Mouse (Mus musculus): Measurements from ENCODE around the gene Srbd1. TPM values are rescaled to one million over a fixed set of nuclear protein-coding genes. Genes with fewer than 3 reads are reported as not detected.

The Srbd1 gene
- polyA plus RNA-seq, 1 experiment from 2014 or later: 20.3 TPM

DNA sequence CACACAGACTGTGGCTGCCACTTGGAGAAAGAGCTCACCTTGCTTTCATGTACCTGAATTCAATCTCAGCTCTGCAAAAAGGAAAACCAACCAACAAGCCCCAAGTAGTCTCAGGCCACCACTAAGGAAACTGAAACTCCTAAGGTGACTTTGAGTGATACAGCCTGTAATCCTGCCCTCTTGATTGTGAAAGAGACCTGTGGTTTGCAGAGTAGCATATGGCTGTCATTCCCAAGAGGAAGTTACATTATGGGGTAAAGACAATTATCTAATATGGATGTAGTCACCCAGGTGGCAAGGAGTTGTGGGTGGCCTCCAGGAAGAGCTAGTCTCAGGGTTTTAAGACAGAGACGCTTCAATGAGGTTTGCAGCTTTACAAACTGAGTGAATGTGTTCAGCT is 125.2 kb downstream of the Srbd1 start:
- no peak for ATAC-seq
- ChIA-PET POLR2A (no interaction called here), CTCF (no interaction called here)
- in situ Hi-C loops (cut with MboI; ENCODE audit: low pct_unique_long_range_greater_than_20kb): no loop called here
- TF ChIP-seq CTCF (IDR thresholded peaks at IDR 0.05): no peak
- DNase-seq (ENCODE audit: low read depth, low spot score): no peak
- H3K27me3 ChIP-seq: no peaks in the 10 kb centered on the region

DNA sequence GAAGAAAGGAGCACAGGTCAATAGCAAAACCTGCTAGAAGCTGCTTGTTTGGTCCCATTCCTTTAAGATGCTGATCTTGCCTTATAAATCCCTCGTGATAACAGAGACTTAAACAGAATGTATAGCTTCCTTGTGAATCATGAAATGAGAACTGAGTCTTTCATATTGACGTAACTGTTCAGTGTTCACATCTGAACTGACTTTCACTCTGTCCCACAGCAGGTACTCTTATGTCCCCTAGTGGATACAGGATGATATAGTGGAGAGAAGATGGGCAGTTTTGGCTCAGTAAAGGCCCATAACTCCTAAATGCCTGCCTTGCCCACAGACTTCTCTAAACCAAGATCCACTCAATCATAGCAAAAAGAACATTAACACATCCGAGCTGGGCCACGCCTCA is 130.7 kb downstream of the Srbd1 start:
- peak; percentile 47 for TF ChIP-seq CTCF (IDR thresholded peaks at IDR 0.05)
- in situ Hi-C loops (cut with MboI; ENCODE audit: low pct_unique_long_range_greater_than_20kb): no loop called here
- H3K27me3 ChIP-seq: no peaks in the 10 kb centered on the region
- POLR2A ChIA-PET: no interaction called here
- DNase-seq (ENCODE audit: low read depth, low spot score) (no peak), ATAC-seq (no peak)
- CTCF ChIA-PET: interaction anchor here (0.8 to 1.6 kb wide), 5 partner anchors 12 to 349 kb away, joined by 3 to 4 read pairs (median 3); no protein-coding TSS in a partner anchor

DNA sequence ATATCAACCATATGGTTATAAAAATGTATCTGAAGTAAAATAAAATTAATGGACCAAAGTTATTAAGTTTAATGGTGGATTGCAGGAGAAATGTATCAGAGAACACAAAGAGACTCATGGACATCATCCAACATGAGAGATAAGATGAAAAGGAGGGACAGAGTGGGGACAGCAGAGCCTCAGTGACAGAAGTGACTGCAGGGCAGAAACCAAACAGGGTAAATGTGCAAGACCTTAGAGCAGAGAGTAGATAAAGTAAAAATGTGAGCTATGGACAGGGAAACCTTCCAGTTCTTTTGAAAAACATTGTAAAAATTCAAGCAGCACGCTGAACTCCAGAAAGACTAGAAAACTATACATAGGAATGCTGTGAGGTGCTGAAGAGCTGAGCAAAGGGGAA is 132.4 kb downstream of the Srbd1 start:
- in situ Hi-C loops (cut with MboI; ENCODE audit: low pct_unique_long_range_greater_than_20kb): no loop called here
- POLR2A ChIA-PET: no interaction called here

DNA sequence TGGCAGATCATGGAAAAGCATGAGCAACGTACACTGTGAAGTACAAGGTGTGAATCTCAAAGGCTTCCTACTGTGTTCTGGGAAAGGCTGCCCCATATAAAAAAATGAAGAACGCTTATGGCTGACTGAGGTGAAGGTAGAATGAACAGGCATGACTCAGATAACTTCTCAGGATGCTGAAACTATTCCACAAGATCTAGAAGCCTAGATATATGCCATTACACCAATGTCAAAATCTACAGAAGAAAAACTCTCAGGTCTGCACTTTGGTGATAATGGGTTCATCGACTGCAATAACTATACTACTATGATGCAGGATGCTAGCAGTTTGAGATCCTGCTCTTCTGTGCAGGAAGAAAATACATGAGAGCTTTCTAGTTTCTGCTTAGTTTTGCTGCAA is 133.1 kb downstream of the Srbd1 start:
- ChIA-PET CTCF (no interaction called here), POLR2A (no interaction called here)
- no peak for DNase-seq (ENCODE audit: low read depth, low spot score)
- no peak for ATAC-seq
- H3K27me3 ChIP-seq: no peaks in the 10 kb centered on the region
- in situ Hi-C loops (cut with MboI; ENCODE audit: low pct_unique_long_range_greater_than_20kb): no loop called here
- TF ChIP-seq CTCF (IDR thresholded peaks at IDR 0.05): no peak

More for the DNA sequence above, 132.4 kb downstream of the Srbd1 start:
- no peaks in the 10 kb centered on the region for H3K27me3 ChIP-seq
- CTCF ChIA-PET: no interaction called here
- DNase-seq (ENCODE audit: low read depth, low spot score) (no peak), ATAC-seq (no peak)
- no peak for TF ChIP-seq CTCF (IDR thresholded peaks at IDR 0.05)

DNA sequence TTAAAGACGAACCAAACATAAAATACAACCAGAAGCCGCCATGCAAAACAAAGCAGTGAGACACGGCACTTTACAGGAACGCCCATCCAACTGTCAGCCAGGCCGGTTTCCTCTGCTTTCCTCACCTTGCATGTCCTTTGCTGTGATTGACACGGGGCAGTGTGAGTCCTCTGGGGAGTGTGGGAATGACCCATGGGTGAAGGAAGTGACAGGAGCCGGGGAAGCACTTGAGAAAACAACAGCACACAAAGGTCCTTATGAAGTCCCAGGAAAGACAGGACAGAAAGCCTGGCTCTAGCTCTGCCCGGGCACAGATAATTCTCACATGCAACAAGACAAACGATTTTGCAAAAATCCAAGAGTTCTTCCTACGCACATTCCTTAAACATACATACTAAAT is 136.6 kb downstream of the Srbd1 start:
- in situ Hi-C loops (cut with MboI; ENCODE audit: low pct_unique_long_range_greater_than_20kb): no loop called here

DNA sequence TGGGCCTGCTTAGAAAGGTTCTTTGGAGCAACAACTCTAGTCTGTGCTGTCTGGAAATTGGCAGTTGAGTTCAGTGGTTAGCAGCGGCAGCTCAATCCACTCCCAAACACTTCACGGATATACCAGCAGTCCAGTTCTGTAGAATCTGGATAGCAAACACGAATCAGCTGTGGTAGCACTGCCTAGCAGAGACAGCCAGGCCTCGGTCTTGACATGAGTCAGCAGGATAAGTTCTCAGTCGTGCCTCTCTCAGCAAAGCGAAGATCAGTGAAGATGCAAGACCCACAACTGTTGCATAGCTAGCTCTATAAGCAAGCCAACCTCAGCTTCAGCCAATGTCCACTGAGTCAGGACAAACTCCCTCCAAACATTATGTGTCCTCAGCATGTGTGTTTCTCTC is 142.9 kb downstream of the Srbd1 start:
- in situ Hi-C loops (cut with MboI; ENCODE audit: low pct_unique_long_range_greater_than_20kb): no loop called here
- DNase-seq (ENCODE audit: low read depth, low spot score) (no peak), ATAC-seq (no peak)
- TF ChIP-seq CTCF (IDR thresholded peaks at IDR 0.05): no peak
- no peaks in the 10 kb centered on the region for H3K27me3 ChIP-seq
- ChIA-PET POLR2A (interaction anchor here (0.6 kb wide), 1 partner anchor 69 kb away, joined by 4 read pairs; no protein-coding TSS in a partner anchor), CTCF (interaction anchor here (0.7 to 1.0 kb wide), 3 partner anchors 12 to 16 kb away, joined by 3 read pairs; no protein-coding TSS in a partner anchor)

More for the DNA sequence above, 136.6 kb downstream of the Srbd1 start:
- no peaks in the 10 kb centered on the region for H3K27me3 ChIP-seq
- POLR2A ChIA-PET: no interaction called here
- ATAC-seq (no peak), DNase-seq (ENCODE audit: low read depth, low spot score) (no peak)
- CTCF ChIA-PET: interaction anchor here (1.2 kb wide), 1 partner anchor 13 kb away, joined by 3 read pairs; no protein-coding TSS in a partner anchor
- TF ChIP-seq CTCF (IDR thresholded peaks at IDR 0.05): no peak

DNA sequence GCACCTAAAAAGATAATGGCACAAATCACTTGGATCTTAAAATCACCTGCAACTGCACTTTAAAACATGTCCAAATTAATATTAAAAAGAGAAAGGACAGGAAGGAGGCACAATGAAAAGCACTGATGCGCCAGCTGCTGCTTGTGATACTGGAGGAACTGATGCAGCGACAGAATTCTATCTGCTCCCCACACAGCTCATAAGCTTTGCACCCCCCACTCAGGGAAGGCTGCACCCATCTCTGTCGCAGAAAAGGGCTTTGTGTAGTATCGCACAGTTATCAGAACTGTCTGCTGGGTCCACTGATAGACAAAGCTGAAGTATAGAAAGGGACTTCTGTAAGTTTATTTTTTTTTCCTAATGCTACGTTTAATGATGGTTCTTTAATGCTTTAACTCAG is 143.3 kb downstream of the Srbd1 start:
- POLR2A ChIA-PET: interaction anchor here (0.6 kb wide), 1 partner anchor 70 kb away, joined by 4 read pairs; no protein-coding TSS in a partner anchor
- no peak for TF ChIP-seq CTCF (IDR thresholded peaks at IDR 0.05)
- DNase-seq (ENCODE audit: low read depth, low spot score) (no peak), ATAC-seq (no peak)
- H3K27me3 ChIP-seq: no peaks in the 10 kb centered on the region
- CTCF ChIA-PET: interaction anchor here (0.9 to 1.0 kb wide), 2 partner anchors 12 to 16 kb away, joined by 3 read pairs; no protein-coding TSS in a partner anchor
- in situ Hi-C loops (cut with MboI; ENCODE audit: low pct_unique_long_range_greater_than_20kb): no loop called here

DNA sequence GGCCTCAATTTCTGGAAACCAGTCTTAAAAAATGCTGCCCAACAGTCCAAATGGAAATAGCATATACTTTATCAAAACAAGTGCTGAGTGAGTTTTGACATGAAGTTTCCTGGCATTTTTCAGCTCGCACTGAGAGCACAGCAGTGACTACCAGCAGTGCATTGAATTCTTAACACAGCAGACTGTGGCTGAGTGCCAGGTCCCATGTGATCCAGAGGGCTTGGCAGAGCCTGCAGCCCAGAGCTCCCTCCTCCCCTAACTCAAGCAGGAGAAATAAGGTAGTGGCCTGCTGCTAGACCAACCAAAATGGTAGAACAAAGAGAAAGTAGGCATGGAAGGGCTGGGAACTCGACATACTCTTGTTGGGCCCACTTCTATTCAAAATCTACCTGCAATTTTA is 149.2 kb downstream of the Srbd1 start:
- ATAC-seq (peak; percentile 47), DNase-seq (ENCODE audit: low read depth, low spot score) (no peak)
- no peaks in the 10 kb centered on the region for H3K27me3 ChIP-seq
- ChIA-PET CTCF (interaction anchor here (1.1 to 1.2 kb wide), 2 partner anchors 10 to 13 kb away, joined by 3 to 5 read pairs; no protein-coding TSS in a partner anchor), POLR2A (no interaction called here)
- TF ChIP-seq CTCF (IDR thresholded peaks at IDR 0.05): no peak
- in situ Hi-C loops (cut with MboI; ENCODE audit: low pct_unique_long_range_greater_than_20kb): no loop called here

DNA sequence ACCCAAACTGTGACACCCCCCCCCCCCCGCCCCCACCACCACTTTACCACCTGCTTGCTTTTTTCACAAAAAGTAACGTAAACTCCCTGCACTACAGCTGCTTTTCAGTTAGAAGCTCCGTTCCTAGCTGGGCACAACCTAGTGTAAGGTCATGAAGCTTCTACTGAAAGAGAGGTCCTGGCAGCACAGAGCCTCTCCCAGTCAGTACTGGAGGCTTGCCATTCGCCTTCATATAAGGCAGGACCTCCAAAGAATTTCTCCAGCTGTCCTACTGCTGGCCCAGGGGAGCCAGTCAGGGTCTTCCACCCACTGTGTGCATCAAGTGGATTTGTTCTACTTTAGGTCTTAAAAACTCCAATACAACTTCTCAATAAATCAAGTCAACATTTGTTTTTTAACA is 149.9 kb downstream of the Srbd1 start:
- ATAC-seq (no peak), DNase-seq (ENCODE audit: low read depth, low spot score) (no peak)
- ChIA-PET POLR2A (no interaction called here), CTCF (interaction anchor here (1.1 to 1.2 kb wide), 2 partner anchors 11 to 13 kb away, joined by 3 to 5 read pairs; no protein-coding TSS in a partner anchor)
- no peak for TF ChIP-seq CTCF (IDR thresholded peaks at IDR 0.05)
- in situ Hi-C loops (cut with MboI; ENCODE audit: low pct_unique_long_range_greater_than_20kb): no loop called here
- H3K27me3 ChIP-seq: no peaks in the 10 kb centered on the region

DNA sequence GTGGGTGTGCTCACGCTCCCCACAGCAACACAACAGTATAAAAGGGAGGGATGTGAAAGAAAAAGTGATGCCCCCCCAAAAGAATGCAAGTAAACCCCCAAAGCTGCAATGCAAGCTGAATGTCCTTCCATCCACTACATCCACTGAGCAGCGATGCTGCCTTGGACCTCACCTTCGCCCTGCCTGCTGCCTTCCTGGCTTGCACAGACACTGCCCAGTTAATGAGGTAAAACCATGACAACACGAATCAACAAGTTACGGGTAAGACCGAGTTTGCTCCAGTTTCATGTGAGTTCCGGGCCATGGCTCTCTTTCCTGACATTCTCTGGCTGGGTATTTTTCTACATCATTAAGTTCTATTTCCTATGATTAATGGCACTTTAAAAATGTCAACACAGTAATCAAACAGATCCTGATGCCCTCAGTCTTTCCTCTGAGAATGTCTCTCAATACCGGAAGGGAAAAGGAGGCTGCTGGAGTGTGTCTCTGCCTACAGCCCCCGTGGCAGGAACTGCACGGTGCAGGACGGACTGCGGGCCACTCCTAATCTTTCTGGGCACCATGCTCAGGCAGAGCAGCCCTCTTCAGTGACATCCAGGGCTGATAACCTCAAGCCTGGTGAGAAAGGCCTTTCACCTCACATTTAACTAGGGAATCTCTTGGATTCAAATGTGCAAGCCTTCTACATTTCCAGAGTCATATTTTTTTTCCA is 155.8 kb downstream of the Srbd1 start:
- in situ Hi-C loops (cut with MboI; ENCODE audit: low pct_unique_long_range_greater_than_20kb): no loop called here
- ATAC-seq: peak; percentile 75
- no peaks in the 10 kb centered on the region for H3K27me3 ChIP-seq
- no peak for TF ChIP-seq CTCF (IDR thresholded peaks at IDR 0.05)
- ChIA-PET CTCF (no interaction called here), POLR2A (no interaction called here)
- no peak for DNase-seq (ENCODE audit: low read depth, low spot score)

DNA sequence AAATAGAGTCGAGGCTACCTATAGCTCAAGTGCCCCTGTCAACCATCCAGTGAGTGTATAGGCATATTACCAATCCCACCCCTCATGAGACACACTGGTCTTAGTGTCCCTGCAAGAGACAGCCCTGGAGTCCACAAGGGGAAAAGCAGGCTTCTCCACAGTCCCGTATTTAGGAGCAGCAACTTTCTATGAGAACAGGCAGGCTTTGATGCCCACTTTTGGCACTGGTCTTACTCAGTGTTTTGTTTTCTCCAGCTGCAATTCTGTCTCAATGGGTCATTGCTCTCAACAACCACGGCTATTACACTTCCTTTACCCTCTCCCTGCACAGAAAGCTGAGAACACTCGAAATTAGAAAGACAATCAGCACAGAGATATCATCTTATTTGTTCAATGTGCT is 157.4 kb downstream of the Srbd1 start:
- POLR2A ChIA-PET: no interaction called here
- DNase-seq (ENCODE audit: low read depth, low spot score): no peak
- no peak for ATAC-seq
- CTCF ChIA-PET: no interaction called here
- no peaks in the 10 kb centered on the region for H3K27me3 ChIP-seq
- in situ Hi-C loops (cut with MboI; ENCODE audit: low pct_unique_long_range_greater_than_20kb): no loop called here
- no peak for TF ChIP-seq CTCF (IDR thresholded peaks at IDR 0.05)

All from Patski (cell line).